Mouse (Mus musculus) testis, adult 2 months (tissue): ENCODE measurements around the gene Sfi1. TPM values are rescaled to one million over a fixed set of nuclear protein-coding genes. Genes with fewer than 3 reads are reported as not detected.
"Not testable (repeated sequence)": the region's sequence is repeated elsewhere in the genome, so short reads cannot be mapped to it uniquely, and the experiment has no call there.

Experiments
- H3K27ac ChIP-seq: fragments of 200-500 bp; 2 replicates; pipeline ENCODE4 v1.5.1; 2012; ENCODE audit warnings: low read depth, low read length; ENCODE audit not compliant: control insufficient read depth, insufficient read depth
- H3K27me3 ChIP-seq: fragments of 200-500 bp; 2 replicates; pipeline ENCODE4 v1.6.1; 2012; ENCODE audit warnings: mild to moderate bottlenecking, low read length, moderate library complexity; ENCODE audit not compliant: control insufficient read depth, insufficient read depth
- H3K36me3 ChIP-seq: fragments of 200-500 bp; 2 replicates; pipeline ENCODE4 v1.6.1; 2012; ENCODE audit warnings: mild to moderate bottlenecking, low read length; ENCODE audit not compliant: control insufficient read depth, insufficient read depth
- H3K4me1 ChIP-seq: fragments of 200-500 bp; 2 replicates; pipeline ENCODE4 v1.6.1; 2012; ENCODE audit warnings: low read length; ENCODE audit not compliant: control insufficient read depth, insufficient read depth
- H3K4me3 ChIP-seq: fragments of 200-500 bp; 2 replicates; pipeline ENCODE4 v1.5.1; 2012; ENCODE audit warnings: low read depth, mild to moderate bottlenecking, low read length, moderate library complexity, mixed read lengths; ENCODE audit not compliant: control insufficient read depth
- CTCF ChIP-seq: fragments of 200-500 bp; IDR thresholded peaks from 2 replicates; pipeline ENCODE4 v1.5.1; 2012; ENCODE audit warnings: low read depth, mild to moderate bottlenecking, inconsistent platforms, low read length, moderate library complexity; ENCODE audit not compliant: control insufficient read depth, insufficient read depth, insufficient replicate concordance
- POLR2A ChIP-seq: fragments of 200-500 bp; IDR thresholded peaks from 2 replicates; pipeline ENCODE4 v1.6.1; 2012; ENCODE audit warnings: low read depth, mild to moderate bottlenecking, inconsistent platforms, low read length, moderate library complexity; ENCODE audit not compliant: control insufficient read depth
- polyA plus RNA-seq: library from polyadenylated mRNA; depleted of rRNA; stranded (reverse); fragments of >200 nt; gene quantifications from 2 replicates; pipeline ENCODE4 v1.2.3, GENCODE M21; 2012

The Sfi1 gene
- polyA plus RNA-seq, 1 experiment, result 17.9 TPM

DNA sequence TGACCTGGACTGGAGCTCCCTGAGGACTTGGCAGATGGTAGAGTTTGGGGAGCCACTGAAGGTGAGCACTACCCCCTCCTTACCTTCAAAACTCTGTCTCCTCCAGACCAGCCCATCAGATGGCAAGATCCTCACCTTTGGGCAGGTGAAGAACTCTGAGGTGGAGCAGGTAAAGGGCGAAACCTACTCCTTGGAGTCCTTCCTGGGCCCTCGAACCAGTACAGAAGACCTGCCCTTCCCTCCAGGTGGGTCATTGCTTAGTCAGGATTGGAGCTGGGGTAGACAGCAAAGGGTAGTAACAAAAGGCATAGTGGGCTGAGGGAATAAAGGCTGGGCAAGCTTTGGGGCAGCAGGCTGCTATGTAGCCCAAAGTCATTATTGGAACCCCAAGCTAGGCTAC, 64.0 kb downstream of the Sfi1 start:
- H3K4me1 ChIP-seq, H3K27me3 ChIP-seq, H3K36me3 ChIP-seq, H3K4me3 ChIP-seq, H3K27ac ChIP-seq: not testable (repeated sequence)

DNA sequence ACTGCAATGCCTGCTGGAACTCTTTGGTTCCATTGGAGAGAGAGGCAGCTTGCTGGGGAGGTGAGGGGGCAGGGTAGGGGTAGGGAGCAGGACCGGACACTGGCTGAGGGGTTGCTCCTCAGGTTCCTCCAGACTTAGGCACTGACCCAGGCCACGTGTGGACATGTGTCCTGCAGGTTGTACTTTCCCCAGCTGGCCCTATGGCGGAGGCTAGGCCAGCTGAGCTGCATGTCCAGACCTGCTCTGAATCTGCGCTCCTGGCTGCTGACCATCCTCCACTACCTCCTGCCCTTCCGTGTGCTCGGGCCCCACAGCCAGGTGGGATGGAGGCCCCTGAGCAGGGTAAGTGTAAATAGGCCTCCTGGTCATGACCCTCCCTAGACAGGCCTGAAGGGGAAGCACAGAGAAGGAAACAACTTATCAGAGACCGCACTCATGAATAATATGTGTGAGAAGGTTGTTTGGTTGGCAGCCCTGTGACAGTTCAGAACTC, 65.9 kb downstream of the Sfi1 start:
- H3K27ac ChIP-seq, H3K4me3 ChIP-seq, H3K27me3 ChIP-seq, H3K4me1 ChIP-seq, H3K36me3 ChIP-seq: not testable (repeated sequence)

DNA sequence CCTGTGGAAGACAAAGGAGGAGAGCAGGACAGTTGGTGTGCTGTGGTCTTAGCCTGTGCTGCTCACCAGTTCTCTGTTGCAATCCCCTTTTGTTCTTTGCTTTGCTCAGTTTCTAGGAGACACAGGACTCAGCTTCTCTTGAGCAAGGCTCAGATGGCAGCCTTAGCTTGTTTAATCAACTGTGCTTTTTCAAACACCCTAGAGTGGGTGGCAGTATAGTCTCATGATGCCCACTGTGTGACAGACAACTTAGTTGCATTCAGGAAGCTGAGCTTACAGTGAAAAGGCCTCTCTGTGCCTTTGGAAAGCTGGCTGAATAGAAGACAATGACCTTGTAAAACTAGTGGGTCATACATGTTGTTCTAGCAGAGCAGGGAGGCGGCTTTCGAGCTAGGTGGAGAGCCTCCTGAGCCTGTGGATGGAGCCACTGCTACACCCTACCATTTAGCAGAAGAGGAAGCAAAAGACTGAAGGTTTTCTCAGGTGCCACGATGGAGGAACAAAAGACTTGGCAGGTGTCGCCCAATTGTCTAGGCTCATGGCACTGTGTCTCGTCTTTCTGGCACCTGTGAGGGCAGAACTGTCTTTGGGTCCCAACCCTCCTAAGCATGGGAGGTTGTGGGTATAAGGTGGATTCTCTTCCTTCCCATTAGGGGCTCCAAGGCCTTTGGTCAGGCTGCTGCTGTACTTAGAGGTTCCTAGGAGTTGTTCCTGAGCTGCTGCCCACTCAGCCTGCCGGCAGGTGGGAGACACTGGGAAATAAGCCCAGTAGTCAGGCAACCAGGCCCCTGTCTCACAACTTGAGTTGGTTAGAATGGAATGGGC, 66.6 kb downstream of the Sfi1 start:
- H3K36me3 ChIP-seq, H3K27me3 ChIP-seq, H3K4me3 ChIP-seq, H3K4me1 ChIP-seq, H3K27ac ChIP-seq: not testable (repeated sequence)

DNA sequence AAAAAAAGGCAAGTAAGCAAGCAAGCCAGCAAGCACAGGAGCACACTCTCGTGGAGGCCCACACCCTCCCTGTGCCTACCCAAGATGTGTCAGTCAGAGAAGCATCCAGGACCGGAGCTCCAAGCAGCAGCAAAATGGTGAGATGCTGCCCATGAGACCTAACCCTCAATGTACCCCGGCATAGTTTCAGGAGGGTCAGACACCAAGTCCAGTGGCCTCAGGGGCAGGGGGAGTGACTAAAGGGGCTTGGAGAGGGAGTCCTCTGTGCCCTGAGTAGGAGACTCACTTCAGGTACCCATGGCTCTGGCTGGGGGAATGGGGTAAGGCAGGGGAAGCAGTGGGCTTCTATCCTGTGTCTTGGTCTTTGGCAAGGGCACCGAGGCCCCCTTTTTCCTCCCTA, 67.3 kb downstream of the Sfi1 start:
- H3K27ac ChIP-seq, H3K36me3 ChIP-seq, H3K4me3 ChIP-seq, H3K4me1 ChIP-seq, H3K27me3 ChIP-seq: not testable (repeated sequence)

DNA sequence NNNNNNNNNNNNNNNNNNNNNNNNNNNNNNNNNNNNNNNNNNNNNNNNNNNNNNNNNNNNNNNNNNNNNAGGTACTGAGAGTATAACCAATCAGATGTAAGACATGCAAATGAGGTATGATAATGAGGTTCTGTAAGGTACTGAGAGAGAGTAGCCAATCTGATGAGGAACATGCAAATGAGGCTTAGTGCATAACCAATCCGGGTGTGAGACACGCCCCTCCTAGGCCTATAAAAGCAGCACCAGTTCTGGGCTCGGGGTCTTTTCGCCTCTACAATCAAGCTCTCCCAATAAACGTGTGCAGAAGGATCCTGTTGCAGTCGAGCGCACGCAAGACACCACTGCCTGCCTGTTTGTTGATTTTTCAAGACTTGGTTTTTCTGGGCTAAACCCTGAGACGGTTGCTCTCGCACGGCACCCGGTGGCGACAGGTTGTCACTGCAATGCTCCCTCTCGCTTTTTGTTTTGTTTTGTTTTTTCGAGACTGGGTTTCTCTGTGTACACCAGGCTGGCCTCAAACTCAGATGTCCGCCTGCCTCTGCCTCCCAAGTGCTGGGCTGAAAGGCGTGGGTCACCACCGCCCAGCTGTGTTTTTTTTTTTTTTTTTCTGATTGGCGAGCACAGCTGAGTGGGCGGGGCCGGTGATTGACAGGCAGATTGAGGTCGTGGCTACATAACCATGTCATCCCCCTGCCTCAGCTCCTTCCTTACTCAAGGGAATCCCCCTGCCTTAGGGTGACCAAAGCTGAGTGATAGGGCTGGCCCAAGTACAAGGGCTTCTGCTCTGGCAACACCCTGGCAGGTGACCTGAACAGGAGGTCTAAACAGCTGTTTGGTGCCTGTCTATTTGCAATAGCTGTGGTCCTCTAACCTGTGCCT, 68.1 kb downstream of the Sfi1 start:
- not testable (repeated sequence) for H3K36me3 ChIP-seq, H3K4me3 ChIP-seq, H3K27me3 ChIP-seq, H3K27ac ChIP-seq, H3K4me1 ChIP-seq

DNA sequence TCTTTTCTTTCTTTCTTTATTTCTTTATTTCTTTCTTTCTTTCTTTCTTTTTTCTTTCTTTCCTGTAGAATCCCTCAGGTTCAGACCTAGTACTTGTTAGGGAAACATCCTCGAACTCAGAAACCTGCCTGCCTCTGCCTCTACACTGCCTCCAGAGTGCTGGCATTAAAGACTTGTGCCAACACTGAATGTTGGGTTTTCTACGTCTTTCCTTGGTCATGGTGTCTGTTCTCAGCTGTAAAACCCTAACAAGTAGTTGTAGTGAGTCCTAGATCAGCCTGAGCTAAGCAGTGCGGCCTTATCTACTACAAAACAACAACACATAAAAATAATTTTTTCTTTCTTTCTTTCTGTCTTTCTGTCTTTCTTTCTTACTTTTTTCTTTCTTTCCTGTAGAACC, 78.9 kb downstream of the Sfi1 start:
- Histone ChIP-seq H3K27ac (no peak overlapping the region), H3K27me3 (no peaks in the 10 kb centered on the region), H3K4me1 (no peaks in the 10 kb centered on the region), H3K36me3 (no peaks in the 10 kb centered on the region), H3K4me3 (no peak overlapping the region)
- TF ChIP-seq CTCF (no peak), POLR2A (no peak)

DNA sequence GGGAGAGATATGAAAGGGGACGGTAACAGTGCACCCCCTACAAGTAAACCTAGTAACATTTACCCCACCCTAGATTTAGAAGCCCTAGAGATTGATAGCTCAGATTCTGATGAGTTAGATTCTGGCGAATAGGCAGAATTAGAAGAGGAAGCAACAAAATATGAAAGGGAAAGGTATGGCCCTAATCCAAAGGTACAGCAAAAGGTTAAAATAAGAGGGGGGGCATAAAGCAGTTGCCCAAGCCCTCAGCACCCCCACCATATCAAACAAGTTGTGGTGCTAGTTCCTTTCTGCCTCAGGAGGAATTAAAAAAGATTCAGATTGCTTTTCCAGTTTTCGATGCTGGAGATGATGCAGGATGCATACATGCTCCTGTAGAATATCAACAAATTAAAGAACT, 87.1 kb downstream of the Sfi1 start:
- Histone ChIP-seq H3K4me3 (no peak overlapping the region), H3K4me1 (no peaks in the 10 kb centered on the region), H3K27ac (no peak overlapping the region), H3K27me3 (no peaks in the 10 kb centered on the region), H3K36me3 (no peaks in the 10 kb centered on the region)
- no peak for TF ChIP-seq CTCF
- no peak for TF ChIP-seq POLR2A

DNA sequence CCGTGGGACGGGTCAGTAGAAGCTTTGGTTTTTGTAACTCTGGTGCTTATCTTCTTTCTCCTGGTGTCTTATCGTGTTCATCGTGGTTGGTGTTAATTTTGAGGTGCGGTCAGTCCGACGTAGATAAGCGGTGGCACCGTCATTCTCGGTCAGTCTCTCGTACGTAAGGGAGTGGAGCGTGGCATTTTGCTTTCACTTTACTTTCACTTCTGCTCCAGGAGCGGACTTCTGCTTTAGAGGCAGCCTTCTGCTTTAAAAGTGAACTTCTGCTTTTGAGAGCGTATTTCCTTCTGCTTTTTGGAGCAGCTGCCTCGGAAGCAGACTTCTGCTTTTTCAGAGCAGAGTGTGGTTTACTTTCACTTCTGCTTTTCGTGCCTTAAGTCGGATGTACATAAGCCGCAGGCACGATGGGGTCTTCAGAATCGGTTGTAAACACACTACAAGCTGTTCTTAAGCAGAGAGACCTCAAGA, 88.0 kb downstream of the Sfi1 start:
- H3K27ac ChIP-seq, result no peak overlapping the region
- H3K36me3 ChIP-seq, result no peaks in the 10 kb centered on the region
- TF ChIP-seq CTCF, result no peak
- no peak for TF ChIP-seq POLR2A
- H3K4me1 ChIP-seq, result no peaks in the 10 kb centered on the region
- H3K27me3 ChIP-seq, result no peaks in the 10 kb centered on the region
- H3K4me3 ChIP-seq, result no peak overlapping the region

DNA sequence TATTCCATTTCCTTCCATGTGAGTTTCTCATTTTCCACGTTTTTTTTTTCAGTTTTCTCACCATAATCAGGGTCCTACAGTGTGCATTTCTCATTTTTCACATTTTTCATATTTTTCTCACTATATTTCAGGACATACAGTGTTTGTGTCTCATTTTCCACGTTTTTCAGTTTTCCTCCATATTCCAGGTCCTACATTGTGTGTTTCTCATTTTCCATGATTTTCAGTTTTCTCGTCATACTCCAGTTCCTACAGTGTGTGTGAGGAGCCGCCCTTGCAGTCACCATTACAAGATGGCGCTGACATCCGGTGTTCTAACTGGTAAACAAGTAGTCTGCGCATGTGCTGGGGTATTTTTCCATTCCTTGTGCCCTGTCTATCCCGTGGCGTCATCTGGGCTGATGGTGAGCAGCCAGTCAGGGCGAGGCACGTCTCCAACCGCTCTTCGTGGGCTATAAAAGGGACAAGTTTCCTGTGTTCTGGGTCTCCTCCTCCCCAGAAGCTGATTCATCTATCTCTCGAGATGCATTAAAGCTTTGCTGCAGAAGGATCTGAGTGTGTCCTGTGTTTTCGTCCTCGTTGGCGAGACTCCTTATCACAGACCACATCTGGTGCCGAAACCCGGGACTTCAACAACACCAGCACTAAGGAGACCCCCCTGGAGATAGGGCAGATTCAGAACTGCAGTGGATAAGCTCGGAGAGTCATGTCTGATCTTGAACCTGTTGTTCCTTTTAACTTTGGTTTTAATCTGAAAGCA, 88.6 kb downstream of the Sfi1 start:
- H3K36me3 ChIP-seq, H3K4me3 ChIP-seq, H3K27me3 ChIP-seq, H3K4me1 ChIP-seq, H3K27ac ChIP-seq: not testable (repeated sequence)
